Mouse (Mus musculus) ES-E14 (cell line): ENCODE results near the gene March7. TPM values are rescaled to one million over a fixed set of nuclear protein-coding genes. Genes with fewer than 3 reads are reported as not detected.

Source experiments
- DNase-seq: peaks from one replicate; pipeline ENCODE4 v3.0.0-alpha.2; 2013; ENCODE audit warnings: low read depth, low spot score
- H3K27ac ChIP-seq: 2 replicates; pipeline ENCODE4 v1.5.1; 2012; ENCODE audit warnings: low read depth, mild to moderate bottlenecking, low read length, moderate library complexity, mixed read lengths; ENCODE audit not compliant: poor library complexity, insufficient read depth, severe bottlenecking
- H3K36me3 ChIP-seq: 2 replicates; pipeline ENCODE4 v1.6.1; 2012; ENCODE audit warnings: mild to moderate bottlenecking, low read length, moderate library complexity, mixed read lengths; ENCODE audit not compliant: control insufficient read depth, poor library complexity, insufficient read depth, severe bottlenecking
- H3K4me1 ChIP-seq, 2 experiments: fragments of 150-350 bp in 1 of 2; sonication (generic) in 1 of 2; 2 replicates each; pipeline ENCODE4 v1.6.1; 2012; ENCODE audit warnings: low read length in 2 of 2, mild to moderate bottlenecking in 1 of 2, mixed read lengths in 1 of 2; ENCODE audit not compliant: control insufficient read depth in 2 of 2, insufficient read depth in 2 of 2, poor library complexity in 1 of 2
- H3K4me3 ChIP-seq, 2 experiments: fragments of 150-350 bp in 1 of 2; sonication (generic) in 1 of 2; 2 replicates each; pipeline ENCODE4 v1.5.1; 2012; ENCODE audit warnings: low read length in 2 of 2, low read depth in 1 of 2, mild to moderate bottlenecking in 1 of 2, mixed read lengths in 1 of 2; ENCODE audit not compliant: insufficient read depth in 1 of 2, poor library complexity in 1 of 2, severe bottlenecking in 1 of 2
- H3K9ac ChIP-seq: 2 replicates; pipeline ENCODE4 v1.6.1; 2012; ENCODE audit warnings: low read depth, mild to moderate bottlenecking, low read length, mixed read lengths; ENCODE audit not compliant: poor library complexity, insufficient read depth, severe bottlenecking
- H3K9me3 ChIP-seq: fragments of 150-350 bp; sonication (generic); 2 replicates; pipeline ENCODE4 v1.6.1; 2012; ENCODE audit warnings: low read depth, mild to moderate bottlenecking, low read length; ENCODE audit not compliant: control insufficient read depth, insufficient read depth
- CHD2 ChIP-seq: IDR thresholded peaks from 2 replicates; pipeline ENCODE4 v1.6.1; 2014; ENCODE audit warnings: mild to moderate bottlenecking, low read depth, low read length, inconsistent platforms
- HCFC1 ChIP-seq: IDR thresholded peaks from 2 replicates; pipeline ENCODE4 v1.6.1; 2012; ENCODE audit warnings: low read length, inconsistent platforms, borderline replicate concordance; ENCODE audit not compliant: insufficient read depth
- MAFK ChIP-seq: IDR thresholded peaks from 2 replicates; pipeline ENCODE4 v1.6.1; 2014; ENCODE audit warnings: mild to moderate bottlenecking, low read depth, low read length, inconsistent platforms; ENCODE audit not compliant: insufficient read depth
- ZC3H11A ChIP-seq: IDR thresholded peaks from 2 replicates; pipeline ENCODE4 v1.6.1; 2012; ENCODE audit warnings: low read depth, mild to moderate bottlenecking, inconsistent platforms, low read length, borderline replicate concordance
- ZNF384 ChIP-seq: IDR thresholded peaks from 2 replicates; pipeline ENCODE4 v1.6.1; 2012; ENCODE audit warnings: low read depth, low read length, inconsistent platforms
- in situ Hi-C, 2 experiments: fragments of 600-800 bp; cut with MboI; formaldehyde crosslinking; loops; one replicate each; pipeline ENCODE4 v1.15.1; 2025; ENCODE audit warnings: low sequenced_read_pairs in 2 of 2, inconsistent platforms in 1 of 2; ENCODE audit not compliant: unreplicated experiment in 2 of 2
- total RNA-seq: library from RNA; depleted of rRNA; stranded (reverse); fragments of 300-350 nt; gene quantifications from 2 replicates; pipeline ENCODE4 v1.2.3, GENCODE M21; 2012

March7 gene
- total RNA-seq, 1 experiment, result 97.8 TPM

DNA sequence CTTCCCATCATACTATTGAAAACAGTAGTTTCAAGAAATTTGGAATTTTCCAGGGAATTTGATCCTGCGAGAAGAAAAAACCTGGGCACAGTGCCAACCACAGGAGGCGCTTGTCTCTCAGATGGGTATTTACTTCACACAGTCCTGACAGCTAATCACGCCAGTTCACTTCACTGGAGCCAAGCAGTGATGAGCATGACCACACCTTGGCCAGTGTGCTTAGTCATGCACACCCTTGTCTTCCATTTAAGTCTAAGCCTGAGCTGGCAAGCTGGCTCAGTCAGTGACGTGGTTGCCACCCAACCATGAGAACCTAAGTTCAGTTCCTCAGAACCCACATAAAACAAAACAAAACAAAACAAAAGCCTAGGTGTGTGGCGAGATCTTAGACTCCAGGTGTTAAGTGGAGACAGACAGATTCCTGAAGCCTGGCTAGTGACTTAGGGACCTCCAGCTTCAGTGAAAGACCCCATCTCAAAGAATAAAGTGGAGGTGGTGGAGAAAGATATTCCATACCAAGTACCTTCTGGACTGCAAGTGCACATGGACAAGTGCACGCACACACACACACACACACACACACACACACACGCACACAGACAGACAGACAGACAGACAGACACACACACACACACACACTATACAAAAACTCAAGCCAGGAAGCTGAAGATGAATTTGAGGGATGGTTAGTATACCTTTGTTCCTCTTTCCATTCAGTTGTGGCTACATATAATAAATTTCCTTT is 37.7 kb upstream of the March7 start:
- H3K9ac ChIP-seq, result no peak overlapping the region
- no peak overlapping the region for H3K27ac ChIP-seq
- H3K4me1 ChIP-seq, result no peaks in the 10 kb centered on the region
- TF ChIP-seq MAFK (no peak), CHD2 (no peak), HCFC1 (no peak), ZNF384 (no peak), ZC3H11A (no peak)
- DNase-seq, result no peak
- no peaks in the 10 kb centered on the region for H3K36me3 ChIP-seq
- no peak overlapping the region for H3K4me3 ChIP-seq
- in situ Hi-C loops, result no loop called here
- H3K9me3 ChIP-seq, result no peaks in the 10 kb centered on the region

GRCm38 (mm10) chr2:60172531-60172914 is 37.2 kb upstream of the March7 start:
- Histone ChIP-seq H3K27ac (no peak overlapping the region), H3K4me1 (no peaks in the 10 kb centered on the region), H3K36me3 (no peaks in the 10 kb centered on the region), H3K9ac (no peak overlapping the region), H3K9me3 (no peaks in the 10 kb centered on the region), H3K4me3 (no peak overlapping the region)
- DNase-seq, result no peak
- TF ChIP-seq ZNF384, result no peak
- no peak for TF ChIP-seq MAFK
- no peak for TF ChIP-seq HCFC1
- TF ChIP-seq CHD2, result no peak
- in situ Hi-C loops, result no loop called here

DNA sequence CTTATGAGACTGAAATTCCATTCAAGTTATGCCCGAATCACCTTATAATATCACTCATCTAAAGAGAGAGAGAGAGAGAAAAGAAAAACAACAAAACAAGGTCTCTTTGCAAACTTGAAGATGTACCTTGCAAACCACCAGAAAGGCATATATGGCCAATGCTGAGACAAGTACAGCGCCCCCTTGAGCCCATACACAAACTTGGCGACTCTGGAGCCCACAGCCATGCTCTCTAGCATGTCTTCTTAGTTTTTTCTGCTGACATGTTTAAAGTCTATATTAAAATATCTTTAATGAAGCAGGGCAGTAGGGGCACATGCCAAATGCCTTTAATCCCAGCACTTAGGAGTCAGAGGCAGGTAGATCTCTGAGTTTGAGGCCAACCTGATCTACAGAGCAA is 36.5 kb upstream of the March7 start:
- Histone ChIP-seq H3K4me3 (no peak overlapping the region), H3K4me1 (no peaks in the 10 kb centered on the region), H3K27ac (no peak overlapping the region), H3K9ac (no peak overlapping the region), H3K36me3 (no peaks in the 10 kb centered on the region), H3K9me3 (no peaks in the 10 kb centered on the region)
- in situ Hi-C loops, result no loop called here
- DNase-seq, result no peak
- no peak for TF ChIP-seq ZNF384
- TF ChIP-seq CHD2, result no peak
- no peak for TF ChIP-seq HCFC1
- TF ChIP-seq ZC3H11A, result no peak
- TF ChIP-seq MAFK, result no peak

GRCm38 (mm10) chr2:60173595-60173994 is 36.1 kb upstream of the March7 start:
- TF ChIP-seq HCFC1 (no peak), ZNF384 (no peak), MAFK (no peak), CHD2 (no peak), ZC3H11A (no peak)

DNA sequence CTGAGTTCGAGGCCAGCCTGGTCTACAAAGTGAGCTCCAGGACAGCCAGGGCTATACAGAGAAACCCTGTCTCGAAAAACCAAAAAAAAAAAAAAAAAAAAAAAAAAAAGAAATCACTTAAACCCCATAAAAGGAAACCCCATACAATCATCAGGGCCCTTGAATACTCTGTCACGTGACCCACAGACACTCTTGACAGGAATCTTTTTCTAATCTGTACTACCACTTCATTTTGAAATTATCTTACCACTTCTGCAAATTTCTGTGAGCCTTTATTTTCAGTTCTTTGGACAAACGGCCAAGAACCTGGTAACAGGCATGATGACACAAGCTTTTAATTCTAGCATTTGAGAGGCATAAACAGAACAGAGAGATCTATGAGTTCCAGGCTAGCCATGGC is 34.6 kb upstream of the March7 start:
- Histone ChIP-seq H3K4me3 (no peak overlapping the region), H3K9me3 (no peaks in the 10 kb centered on the region), H3K36me3 (no peaks in the 10 kb centered on the region), H3K4me1 (no peaks in the 10 kb centered on the region), H3K27ac (no peak overlapping the region), H3K9ac (no peak overlapping the region)
- DNase-seq, result no peak
- TF ChIP-seq HCFC1, result no peak
- in situ Hi-C loops, result no loop called here

More at GRCm38 (mm10) chr2:60173595-60173994, 36.1 kb upstream of the March7 start:
- Histone ChIP-seq H3K4me1 (no peaks in the 10 kb centered on the region), H3K9ac (no peak overlapping the region), H3K27ac (no peak overlapping the region), H3K36me3 (no peaks in the 10 kb centered on the region), H3K9me3 (no peaks in the 10 kb centered on the region), H3K4me3 (no peak overlapping the region)
- in situ Hi-C loops, result no loop called here
- no peak for DNase-seq
